Mouse (Mus musculus): ENCODE measurements around the gene Vamp2.

The Vamp2 gene

DNA sequence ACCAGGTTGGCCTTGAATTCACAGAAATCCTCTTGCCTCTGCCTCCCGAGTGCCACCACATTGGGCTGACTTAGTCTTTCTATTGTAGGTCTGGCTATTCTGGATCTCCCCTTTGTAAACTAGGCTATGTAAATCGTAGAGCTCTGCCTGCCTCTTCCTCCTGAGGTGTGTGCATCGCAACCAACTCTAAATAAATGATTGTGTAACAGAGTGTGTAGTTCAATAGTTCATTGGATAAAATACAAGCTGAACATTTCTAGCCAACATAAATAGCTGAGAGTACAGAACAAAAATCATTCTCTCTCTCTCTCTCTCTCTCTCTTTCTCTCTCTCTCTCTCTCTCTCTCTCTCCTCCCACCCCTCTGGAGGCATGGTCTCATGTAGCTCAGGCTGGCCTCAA is 26.3 kb downstream of the Vamp2 start:
- DNase-seq (ENCODE audit: low spot score in 2 of 2) = no peak

DNA sequence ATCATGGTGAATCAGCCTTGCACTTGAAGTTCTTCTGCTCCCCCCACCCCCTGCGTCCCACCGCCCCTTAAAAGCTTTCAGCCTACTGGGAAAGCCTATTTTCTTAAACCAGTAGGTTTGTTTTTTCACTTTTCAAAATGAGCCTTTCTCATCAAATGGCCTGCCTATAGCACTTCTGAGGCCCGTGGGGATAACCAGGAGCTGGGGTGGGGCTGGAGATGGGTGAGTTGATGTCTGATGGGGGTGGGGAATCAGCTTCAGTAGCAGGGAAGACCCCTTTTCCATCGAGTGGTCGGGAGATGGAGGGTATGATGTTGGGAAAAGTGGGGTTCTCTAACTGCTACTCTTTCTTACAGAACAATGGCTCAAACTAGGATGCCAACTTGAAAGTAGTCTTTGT is 28.6 kb downstream of the Vamp2 start:
- no peak for DNase-seq (ENCODE audit: low spot score in 2 of 2)

DNA sequence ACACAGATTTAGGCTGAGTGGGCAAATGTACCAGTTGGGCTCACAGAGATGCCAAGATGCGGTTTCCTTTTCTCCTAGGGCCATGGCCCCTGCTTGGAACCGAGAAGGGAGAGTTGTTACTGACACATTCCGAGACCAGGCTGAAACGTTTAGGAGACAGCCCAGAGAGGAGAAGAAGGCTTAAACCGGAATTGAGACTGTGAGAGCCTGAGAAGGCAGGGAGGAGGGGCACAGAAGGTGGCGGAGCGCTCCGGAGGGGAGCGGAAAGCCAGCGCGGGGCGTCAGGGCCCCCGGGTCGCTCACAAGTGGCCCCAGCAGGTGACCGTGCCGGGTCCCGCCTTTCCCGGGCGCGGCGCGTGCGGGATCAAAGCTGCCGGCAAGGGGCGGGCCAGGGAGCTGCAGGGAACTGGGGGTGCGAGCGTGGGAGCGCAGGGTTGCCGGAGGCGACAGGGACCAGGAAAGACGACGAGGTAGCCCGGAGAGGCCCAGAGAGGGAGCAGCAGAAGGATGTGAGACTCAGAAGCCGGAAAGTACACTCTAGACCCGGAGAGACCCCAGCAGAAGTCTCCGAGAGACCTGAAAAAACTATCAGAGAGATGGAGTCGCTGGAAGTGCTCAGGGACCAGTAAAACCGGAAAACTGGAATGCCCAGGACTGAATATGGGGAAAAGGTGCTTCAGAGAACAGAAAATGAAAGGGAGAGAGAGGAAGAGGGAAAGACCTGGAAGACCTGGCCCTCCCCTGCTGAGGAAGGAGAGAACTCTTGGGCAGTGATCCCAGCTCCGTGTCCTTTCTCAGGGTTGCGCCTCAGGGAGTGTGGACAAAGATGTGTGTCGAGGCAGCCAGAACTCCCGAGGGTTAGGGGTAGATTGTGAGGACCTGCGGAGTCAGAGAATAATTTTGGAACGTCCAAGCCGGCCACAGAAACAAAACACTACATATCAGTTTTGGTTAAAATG is 29.7 kb downstream of the Vamp2 start:
- DNase-seq (ENCODE audit: low spot score in 2 of 2) = peak in 1 of 2 experiments; percentile 46

DNA sequence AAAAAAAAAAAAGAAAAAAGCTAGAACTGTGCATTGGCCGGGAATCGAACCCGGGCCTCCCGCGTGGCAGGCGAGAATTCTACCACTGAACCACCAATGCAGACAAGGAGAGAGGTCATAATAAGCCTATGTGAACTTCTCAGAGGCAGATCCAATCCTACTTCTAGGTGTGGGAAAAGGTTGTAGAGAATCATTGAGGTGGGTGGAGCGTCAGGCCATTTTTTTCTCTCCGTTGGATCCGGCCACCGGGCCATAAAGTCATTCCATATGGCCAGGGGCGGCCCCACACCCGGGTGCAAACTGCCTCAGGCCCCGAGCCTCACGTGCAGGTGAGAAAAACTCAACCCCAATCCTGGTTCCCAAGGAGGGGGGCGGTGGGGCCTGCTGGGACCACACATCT is 30.5 kb downstream of the Vamp2 start:
- DNase-seq (ENCODE audit: low spot score in 2 of 2) = peak in 1 of 2 experiments; percentile 92

DNA sequence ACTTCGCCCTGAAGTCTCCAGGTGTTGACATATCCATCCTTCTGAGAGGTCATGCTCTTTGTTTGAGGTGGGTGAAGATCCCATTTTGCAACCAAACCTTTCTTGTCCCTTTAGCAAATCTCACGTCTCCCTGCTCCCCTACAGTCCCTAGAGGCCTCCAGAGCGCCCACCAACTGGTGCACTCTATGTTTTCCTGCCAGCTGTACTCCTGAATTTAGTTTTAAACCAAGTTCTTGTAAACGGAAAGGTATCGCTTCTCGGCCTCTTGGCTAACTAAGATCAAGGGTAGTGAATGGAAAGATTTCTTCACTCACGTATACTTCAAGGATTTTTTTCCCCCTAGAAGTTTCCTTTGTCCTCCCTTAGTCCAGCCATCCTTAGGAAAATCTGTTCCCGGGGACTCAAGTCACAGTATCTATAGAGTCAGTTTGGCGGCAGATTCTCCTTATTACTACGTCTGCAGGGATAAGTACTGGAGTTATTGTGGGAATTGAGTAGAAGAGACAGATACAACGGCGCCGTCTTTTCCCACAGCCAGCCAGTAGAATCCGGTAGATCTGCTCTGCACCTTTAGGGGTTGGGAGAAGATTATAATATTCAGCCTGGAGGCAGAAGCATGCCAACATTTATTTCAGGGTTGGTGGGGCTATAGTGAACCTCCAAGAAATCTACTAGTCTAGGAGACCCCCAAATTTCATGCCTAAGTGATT is 31.3 kb downstream of the Vamp2 start:
- DNase-seq (ENCODE audit: low spot score in 2 of 2) = no peak

DNA sequence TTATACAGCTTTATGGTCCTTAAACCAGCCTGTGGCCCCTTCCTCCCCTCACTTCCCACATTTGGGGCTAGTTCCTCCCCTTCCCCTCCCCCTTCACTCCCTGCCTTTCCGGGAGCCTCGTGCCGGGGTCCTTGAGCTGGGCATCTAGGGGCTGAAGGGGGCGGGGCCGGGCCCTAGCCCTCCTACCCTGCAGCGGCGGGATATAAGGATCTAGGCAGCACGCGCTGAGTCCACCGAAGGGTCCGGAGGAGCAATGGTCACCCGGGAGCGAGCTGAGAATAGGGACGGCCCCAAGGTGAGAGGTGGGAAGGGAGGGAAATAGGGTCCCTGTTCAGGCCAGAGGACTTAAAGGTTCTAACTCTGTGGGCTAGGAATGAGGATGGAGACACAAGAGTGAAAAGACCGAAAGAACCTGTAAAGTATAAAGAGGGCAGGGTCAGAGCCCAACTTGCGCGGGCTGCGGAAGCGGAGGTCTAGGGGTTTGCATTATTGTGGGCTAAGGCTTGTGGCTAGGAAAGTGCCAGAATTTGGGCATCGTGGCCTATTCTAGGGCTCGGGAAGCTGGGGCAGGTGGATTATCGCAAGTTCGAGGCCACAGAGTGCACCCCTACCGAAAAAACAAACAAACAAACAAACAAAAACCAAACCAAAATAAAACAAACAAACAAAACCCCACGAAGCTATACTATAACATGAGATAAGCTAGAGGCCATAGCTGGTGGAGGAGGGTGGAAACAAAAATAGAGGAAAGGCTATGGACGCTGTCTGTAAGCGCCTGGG is 32.1 kb downstream of the Vamp2 start, which contains the start of gene Hes7:
TSS of gene Hes7 (plus strand) at position 184 of the 780 bp plus-strand sequence.
- DNase-seq (ENCODE audit: low spot score in 2 of 2) = no peak

DNA sequence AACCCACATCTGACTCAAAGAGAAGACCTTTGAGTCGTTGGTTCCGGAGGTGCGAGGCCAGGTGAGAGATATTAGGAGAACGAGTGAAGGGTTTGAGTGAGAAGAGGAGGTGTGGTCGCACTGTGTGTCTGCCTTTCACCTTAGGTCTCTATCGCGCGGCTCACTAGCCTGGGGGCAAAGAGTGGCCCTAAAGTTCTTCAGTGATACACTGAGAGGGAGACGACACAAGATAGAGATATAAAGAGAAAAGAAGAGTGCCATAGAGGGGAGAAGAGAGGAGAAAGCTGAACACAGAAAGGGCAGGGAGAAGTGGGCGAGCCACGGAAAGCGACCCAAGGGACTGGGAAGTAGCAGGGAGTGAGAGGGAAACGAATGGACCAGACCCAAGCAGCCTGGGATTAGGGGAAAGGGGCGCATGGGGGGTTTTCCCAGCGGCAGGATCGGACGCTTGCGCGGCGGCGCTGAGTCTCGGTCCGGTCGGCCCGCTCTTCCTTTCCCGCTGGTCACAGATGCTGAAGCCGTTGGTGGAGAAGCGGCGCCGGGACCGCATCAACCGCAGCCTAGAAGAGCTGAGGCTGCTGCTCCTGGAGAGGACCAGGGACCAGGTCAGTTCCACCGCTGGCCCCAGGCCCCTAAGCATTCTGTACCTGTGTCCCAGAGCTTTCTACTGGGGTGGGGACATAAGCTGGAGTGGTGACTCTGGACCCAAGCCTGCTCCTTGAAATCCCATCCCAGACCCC is 32.9 kb downstream of the Vamp2 start:
- no peak for DNase-seq (ENCODE audit: low spot score in 2 of 2)

GRCm38 (mm10) chr11:69121741-69122335 is 33.5 kb downstream of the Vamp2 start:
- DNase-seq (ENCODE audit: low spot score in 2 of 2) = no peak

GRCm38 (mm10) chr11:69122336-69122951 is 34.2 kb downstream of the Vamp2 start, which contains the start of gene 9130213A22Rik:
Gene 9130213A22Rik (minus strand): TSS chr11:69122589.
- peak in 1 of 2 experiments; percentile 88 for DNase-seq (ENCODE audit: low spot score in 2 of 2)

DNA sequence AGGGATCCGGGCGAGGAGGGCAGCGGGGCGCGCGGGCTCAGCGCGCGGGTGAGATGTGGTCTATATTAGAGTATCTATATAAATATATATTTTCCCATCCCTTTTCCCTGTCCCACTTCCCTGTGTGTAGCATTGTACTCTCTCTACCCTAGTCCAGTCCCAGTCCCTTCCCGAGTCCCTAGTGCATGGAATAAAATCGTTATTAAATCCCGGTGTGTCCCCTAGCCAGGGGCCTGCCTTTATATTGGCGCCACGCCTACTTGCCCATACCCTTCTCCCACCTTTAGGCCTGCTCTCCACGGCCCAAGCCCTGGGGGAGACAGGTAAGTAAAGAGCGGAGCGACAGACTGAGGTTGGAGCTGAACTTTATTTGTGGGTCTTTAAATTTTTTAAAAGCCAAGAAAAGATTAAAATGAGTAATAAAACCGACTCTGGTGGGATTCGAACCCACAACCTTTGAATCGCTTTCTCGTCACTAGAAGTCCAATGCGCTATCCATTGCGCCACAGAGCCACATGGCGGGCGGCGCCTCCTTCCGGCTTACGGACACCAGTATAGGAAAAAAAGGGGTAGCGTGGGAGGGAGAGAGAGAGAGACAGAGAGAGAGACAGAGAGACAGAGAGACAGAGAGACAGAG is 34.9 kb downstream of the Vamp2 start:
- peak; percentile 85 to 96 for DNase-seq (ENCODE audit: low spot score in 2 of 2)

DNA sequence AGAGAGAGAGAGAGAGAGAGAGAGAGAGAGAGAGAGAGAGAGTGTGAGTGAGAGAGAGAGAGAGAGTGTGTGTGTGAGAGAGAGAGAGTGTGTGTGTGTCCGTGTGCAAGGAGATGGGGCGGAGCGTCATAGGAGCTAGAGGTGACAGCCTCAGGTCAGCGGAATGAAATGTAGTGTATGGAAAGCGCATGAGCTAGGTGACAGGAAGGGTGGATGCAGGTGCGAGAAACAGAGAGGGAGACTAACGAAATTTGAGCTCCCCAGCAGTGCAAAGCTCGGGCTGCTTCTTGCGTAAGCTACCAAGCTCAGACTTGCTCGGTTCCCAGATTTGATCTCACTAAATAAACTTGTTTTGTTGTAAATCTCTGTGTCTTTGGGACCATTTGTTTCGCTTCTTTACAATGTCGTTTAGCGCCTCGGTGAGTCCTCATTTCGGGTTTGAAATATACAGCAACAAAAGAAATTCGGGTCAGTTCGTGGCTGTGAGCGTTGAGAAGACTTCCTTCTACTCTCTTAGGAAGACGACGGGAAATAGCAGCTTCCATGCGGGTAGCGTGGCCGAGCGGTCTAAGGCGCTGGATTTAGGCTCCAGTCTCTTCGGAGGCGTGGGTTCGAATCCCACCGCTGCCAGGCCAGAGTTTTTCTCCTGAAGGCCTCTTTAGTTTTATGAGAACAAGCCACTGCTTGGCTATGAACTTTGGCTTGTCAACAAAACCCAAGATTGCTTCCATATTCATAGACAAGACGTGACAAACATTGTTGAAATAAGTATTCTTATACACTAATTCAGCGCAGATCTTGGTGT is 35.6 kb downstream of the Vamp2 start:
- DNase-seq (ENCODE audit: low spot score in 2 of 2) = peak; percentile 79 to 96

GRCm38 (mm10) chr11:69124498-69124847 is 36.2 kb downstream of the Vamp2 start:
- peak in 1 of 2 experiments; percentile 82 for DNase-seq (ENCODE audit: low spot score in 2 of 2)

GRCm38 (mm10) chr11:69125041-69125851 is 37.0 kb downstream of the Vamp2 start:
- DNase-seq (ENCODE audit: low spot score in 2 of 2) = peak in 1 of 2 experiments; percentile 88

- DNase-seq (ENCODE audit: low spot score in 2 of 2) = no peak
Observed at GRCm38 (mm10) chr11:69125852-69125918, 37.4 kb downstream of the Vamp2 start, which contains the start of gene Aloxe3. Gene Aloxe3 (plus strand): TSS chr11:69125896.

DNA sequence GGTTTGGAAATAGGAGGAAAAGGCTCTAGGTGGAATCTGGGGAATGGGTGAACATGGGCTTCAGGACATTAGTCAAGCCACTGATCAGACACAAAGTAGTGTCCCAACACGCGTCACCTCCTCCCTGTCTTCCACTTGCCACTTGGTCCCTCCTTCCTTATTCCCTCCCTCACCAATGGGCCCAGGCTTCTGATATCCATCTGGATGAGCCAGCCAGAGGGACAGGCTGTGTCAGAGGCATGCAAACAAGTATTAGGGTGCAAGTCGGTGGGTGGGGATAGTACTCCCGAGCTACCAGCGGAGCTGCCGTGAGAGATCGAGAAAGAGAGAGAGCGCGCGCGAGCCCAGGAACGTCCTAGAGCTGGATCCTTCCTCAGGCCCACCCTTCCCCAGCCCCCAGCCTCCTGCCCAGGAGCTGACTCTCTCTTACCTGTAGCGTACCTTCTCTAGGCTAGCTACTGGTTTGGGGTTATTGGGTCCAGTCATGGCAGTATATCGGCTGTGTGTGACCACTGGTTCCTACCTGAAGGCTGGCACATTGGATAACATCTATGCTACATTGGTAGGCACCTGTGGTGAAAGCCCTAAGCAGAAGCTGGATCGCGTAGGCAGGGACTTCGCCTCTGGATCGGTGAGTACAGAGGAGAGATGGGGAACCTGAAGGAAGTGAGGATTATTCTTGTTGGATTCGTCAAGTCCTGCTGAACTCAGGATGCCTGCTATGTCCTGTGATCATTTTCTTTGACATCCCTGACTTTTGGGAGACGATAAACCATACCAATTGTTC is 37.8 kb downstream of the Vamp2 start:
- DNase-seq (ENCODE audit: low spot score in 2 of 2) = no peak

DNA sequence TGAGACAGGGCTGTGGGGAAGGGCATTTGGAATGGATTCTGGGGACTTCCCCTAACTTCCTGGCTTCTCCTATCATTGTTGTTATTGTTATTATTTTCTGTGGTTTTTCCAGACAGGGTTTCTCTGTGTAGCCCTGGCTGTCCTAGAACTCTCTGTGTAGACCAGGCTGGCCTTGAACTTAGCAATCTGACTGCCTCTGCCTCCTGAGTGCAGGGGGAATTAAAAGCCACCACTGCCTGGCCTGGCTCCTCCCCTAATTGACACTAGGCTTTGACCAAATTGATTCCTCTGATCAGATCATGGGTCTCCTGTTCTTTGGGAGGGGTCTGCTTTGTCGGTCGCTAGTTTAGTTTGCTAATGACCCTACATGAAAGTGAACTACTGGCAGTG is 38.4 kb downstream of the Vamp2 start:
- DNase-seq (ENCODE audit: low spot score in 2 of 2) = no peak

DNA sequence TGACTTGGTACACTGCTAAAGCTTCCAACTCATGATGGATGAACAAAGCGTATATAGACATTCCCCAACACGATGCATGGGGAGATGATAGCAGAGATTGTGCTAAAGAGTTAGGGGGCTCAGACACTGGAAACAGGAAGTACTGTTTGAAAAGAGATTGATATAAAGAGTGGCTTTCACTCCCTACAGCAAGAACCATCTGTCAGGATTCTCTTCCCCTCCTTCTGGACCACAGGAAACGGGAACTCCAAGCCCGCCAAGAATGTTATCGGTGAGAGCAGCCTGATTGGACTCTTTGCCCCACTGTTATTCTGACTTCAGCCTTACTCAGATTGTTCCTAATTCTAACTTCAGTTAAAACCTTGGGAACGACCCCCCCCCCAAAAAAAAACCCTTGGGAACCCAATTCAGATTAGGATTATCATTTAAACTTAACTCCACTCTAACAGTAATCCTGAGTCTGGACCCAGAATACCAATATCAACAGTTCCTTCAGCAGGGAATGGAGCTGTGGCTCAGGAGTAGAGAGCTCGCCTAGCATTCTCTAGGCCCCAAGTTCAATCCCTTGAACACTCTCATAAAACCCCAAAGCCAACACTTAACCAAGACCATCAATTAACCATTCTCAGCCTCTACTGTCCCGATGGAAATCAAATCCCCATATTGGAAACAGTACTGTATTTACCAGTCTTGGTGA is 40.3 kb downstream of the Vamp2 start:
- no peak for DNase-seq (ENCODE audit: low spot score in 2 of 2)
